Mouse (Mus musculus): ENCODE measurements at regions not wholly inside any gene's neighbourhood (a gene's known extent, or its start where the extent isn't known, plus 50 kb on each side); places are given as distances from the start of the nearest gene placed in this dataset.
"Not testable (repeated sequence)": the region's sequence is repeated elsewhere in the genome, so short reads cannot be mapped to it uniquely, and the experiment has no call there.

- no peak overlapping the region for H3K4me3 ChIP-seq (replicated peaks; ENCODE audit: insufficient read depth, low read depth, low read length)
- no peak for DNase-seq
- 94% methylated on average over 4 of the region's 4 CpGs for WGBS
- no peaks in the 10 kb centered on the region; the same call in 1 of the 2 replicates for H3K4me1 ChIP-seq (ENCODE audit: control insufficient read depth, insufficient read depth, low read length)
- TF ChIP-seq CTCF (IDR thresholded peaks at IDR 0.05; ENCODE audit: borderline replicate concordance, insufficient read depth, low read depth, low read length) (no peak), POLR2A (IDR thresholded peaks at IDR 0.05; ENCODE audit: borderline replicate concordance, insufficient read depth, low read length) (no peak)
- H3K27me3 ChIP-seq (ENCODE audit: control insufficient read depth, insufficient read depth, low read length): no peaks in the 10 kb centered on the region; the same call in 1 of the 2 replicates
- H3K27ac ChIP-seq (ENCODE audit: insufficient read depth, low read length): no peak overlapping the region
Observed at GRCm38 (mm10) chr12:16374331-16374996, 236.3 kb downstream of the Lpin1 start.

- no peaks in the 10 kb centered on the region for H3K4me1 ChIP-seq (ENCODE audit: control insufficient read depth, insufficient read depth, low read length)
- WGBS: 87% methylated on average over 7 of the region's 7 CpGs
- H3K27ac ChIP-seq (ENCODE audit: insufficient read depth, low read length): no peak overlapping the region
- no peaks in the 10 kb centered on the region; the same call in 1 of the 2 replicates for H3K27me3 ChIP-seq (ENCODE audit: control insufficient read depth, insufficient read depth, low read length)
- no peak for DNase-seq
- H3K4me3 ChIP-seq (replicated peaks; ENCODE audit: insufficient read depth, low read depth, low read length): no peak overlapping the region
- TF ChIP-seq POLR2A (IDR thresholded peaks at IDR 0.05; ENCODE audit: borderline replicate concordance, insufficient read depth, low read length): no peak
- TF ChIP-seq CTCF (IDR thresholded peaks at IDR 0.05; ENCODE audit: borderline replicate concordance, insufficient read depth, low read depth, low read length): no peak
Observed at GRCm38 (mm10) chr12:16370061-16370460, 240.7 kb downstream of the Lpin1 start.

GRCm38 (mm10) chr12:16362341-16362740 is 248.4 kb downstream of the Lpin1 start:
- H3K27me3 ChIP-seq (ENCODE audit: control insufficient read depth, insufficient read depth, low read length): no peaks in the 10 kb centered on the region
- TF ChIP-seq CTCF (IDR thresholded peaks at IDR 0.05; ENCODE audit: borderline replicate concordance, insufficient read depth, low read depth, low read length): no peak
- no peak for TF ChIP-seq POLR2A (IDR thresholded peaks at IDR 0.05; ENCODE audit: borderline replicate concordance, insufficient read depth, low read length)
- H3K27ac ChIP-seq (ENCODE audit: insufficient read depth, low read length): no peak overlapping the region
- no peak overlapping the region for H3K4me3 ChIP-seq (replicated peaks; ENCODE audit: insufficient read depth, low read depth, low read length)
- no peak for DNase-seq
- H3K4me1 ChIP-seq (ENCODE audit: control insufficient read depth, insufficient read depth, low read length): no peaks in the 10 kb centered on the region

- no peak overlapping the region for H3K27ac ChIP-seq (ENCODE audit: insufficient read depth, low read length)
- no peak overlapping the region for H3K4me3 ChIP-seq (replicated peaks; ENCODE audit: insufficient read depth, low read depth, low read length)
- no peaks in the 10 kb centered on the region for H3K4me1 ChIP-seq (ENCODE audit: control insufficient read depth, insufficient read depth, low read length)
- no peak for DNase-seq
- H3K27me3 ChIP-seq (ENCODE audit: control insufficient read depth, insufficient read depth, low read length): no peaks in the 10 kb centered on the region
- 26% methylated on average over 1 of the region's 1 CpGs for WGBS
- TF ChIP-seq CTCF (IDR thresholded peaks at IDR 0.05; ENCODE audit: borderline replicate concordance, insufficient read depth, low read depth, low read length) (no peak), POLR2A (IDR thresholded peaks at IDR 0.05; ENCODE audit: borderline replicate concordance, insufficient read depth, low read length) (no peak)
Observed at GRCm38 (mm10) chr12:16358831-16359230, 251.9 kb downstream of the Lpin1 start.

GRCm38 (mm10) chr12:16354711-16355110 is 256.1 kb downstream of the Lpin1 start:
- no peaks in the 10 kb centered on the region for H3K4me1 ChIP-seq (ENCODE audit: control insufficient read depth, insufficient read depth, low read length)
- H3K27me3 ChIP-seq (ENCODE audit: control insufficient read depth, insufficient read depth, low read length): no peaks in the 10 kb centered on the region; the same call in 1 of the 2 replicates
- WGBS: 85% methylated on average over 1 of the region's 1 CpGs
- DNase-seq: no peak
- no peak for TF ChIP-seq CTCF (IDR thresholded peaks at IDR 0.05; ENCODE audit: borderline replicate concordance, insufficient read depth, low read depth, low read length)
- TF ChIP-seq POLR2A (IDR thresholded peaks at IDR 0.05; ENCODE audit: borderline replicate concordance, insufficient read depth, low read length): no peak
- H3K4me3 ChIP-seq (replicated peaks; ENCODE audit: insufficient read depth, low read depth, low read length): no peak overlapping the region
- H3K27ac ChIP-seq (ENCODE audit: insufficient read depth, low read length): no peak overlapping the region

GRCm38 (mm10) chr12:16351751-16352150 is 259.0 kb downstream of the Lpin1 start:
- Histone ChIP-seq H3K27me3 (ENCODE audit: control insufficient read depth, insufficient read depth, low read length) (no peaks in the 10 kb centered on the region; the same call in 1 of the 2 replicates), H3K4me3 (replicated peaks; ENCODE audit: insufficient read depth, low read depth, low read length) (no peak overlapping the region), H3K27ac (ENCODE audit: insufficient read depth, low read length) (no peak overlapping the region), H3K4me1 (ENCODE audit: control insufficient read depth, insufficient read depth, low read length) (no peaks in the 10 kb centered on the region)
- TF ChIP-seq POLR2A (IDR thresholded peaks at IDR 0.05; ENCODE audit: borderline replicate concordance, insufficient read depth, low read length): no peak
- no peak for TF ChIP-seq CTCF (IDR thresholded peaks at IDR 0.05; ENCODE audit: borderline replicate concordance, insufficient read depth, low read depth, low read length)
- DNase-seq: no peak

- DNase-seq: no peak
- no peaks in the 10 kb centered on the region for H3K4me1 ChIP-seq (ENCODE audit: control insufficient read depth, insufficient read depth, low read length)
- no peak overlapping the region for H3K27ac ChIP-seq (ENCODE audit: insufficient read depth, low read length)
- H3K4me3 ChIP-seq (replicated peaks; ENCODE audit: insufficient read depth, low read depth, low read length): no peak overlapping the region
- H3K27me3 ChIP-seq (ENCODE audit: control insufficient read depth, insufficient read depth, low read length): no peaks in the 10 kb centered on the region; the same call in 1 of the 2 replicates
- TF ChIP-seq CTCF (IDR thresholded peaks at IDR 0.05; ENCODE audit: borderline replicate concordance, insufficient read depth, low read depth, low read length) (no peak), POLR2A (IDR thresholded peaks at IDR 0.05; ENCODE audit: borderline replicate concordance, insufficient read depth, low read length) (no peak)
Observed at GRCm38 (mm10) chr12:16349310-16349709, 261.5 kb downstream of the Lpin1 start.

GRCm38 (mm10) chr12:16344021-16344420 is 266.7 kb downstream of the Lpin1 start:
- TF ChIP-seq POLR2A (IDR thresholded peaks at IDR 0.05; ENCODE audit: borderline replicate concordance, insufficient read depth, low read length) (no peak), CTCF (IDR thresholded peaks at IDR 0.05; ENCODE audit: borderline replicate concordance, insufficient read depth, low read depth, low read length) (no peak)
- Histone ChIP-seq H3K4me1 (ENCODE audit: control insufficient read depth, insufficient read depth, low read length) (no peaks in the 10 kb centered on the region), H3K27me3 (ENCODE audit: control insufficient read depth, insufficient read depth, low read length) (no peaks in the 10 kb centered on the region; the same call in 1 of the 2 replicates), H3K27ac (ENCODE audit: insufficient read depth, low read length) (no peak overlapping the region), H3K4me3 (replicated peaks; ENCODE audit: insufficient read depth, low read depth, low read length) (no peak overlapping the region)
- DNase-seq: no peak
- 96% methylated on average over 3 of the region's 3 CpGs for WGBS

- H3K4me1 ChIP-seq (ENCODE audit: control insufficient read depth, insufficient read depth, low read length); H3K27ac ChIP-seq (ENCODE audit: insufficient read depth, low read length); DNase-seq; H3K4me3 ChIP-seq (replicated peaks; ENCODE audit: insufficient read depth, low read depth, low read length); H3K27me3 ChIP-seq (ENCODE audit: control insufficient read depth, insufficient read depth, low read length): not testable (repeated sequence)
- 45% methylated on average over 2 of the region's 2 CpGs for WGBS
Observed at GRCm38 (mm10) chr12:16342030-16342429, 268.7 kb downstream of the Lpin1 start.
